Mouse (Mus musculus) adrenal gland, postnatal 0 days (tissue): ENCODE results near the gene Cebpg. TPM values are rescaled to one million over a fixed set of nuclear protein-coding genes. Genes with fewer than 3 reads are reported as not detected.

Experiments used
- microRNA-seq: library from miRNA; unstranded; fragments of <30 nt; microRNA quantifications from one replicate; pipeline ENCODE4, GENCODE M21; 2016; ENCODE audit warnings: borderline replicate concordance; ENCODE audit not compliant: insufficient number of aligned reads
- polyA plus RNA-seq: library from polyadenylated mRNA; unstranded; fragments of >200 nt; fragmentation: Nextera tagmentation; extraction: Ambion mirVana; gene quantifications from 2 replicates; pipeline ENCODE4 v1.2.1, GENCODE M21; 2015

Gene Cebpg
- polyA plus RNA-seq = 18.9 and 20.9 TPM in 2 replicates

DNA sequence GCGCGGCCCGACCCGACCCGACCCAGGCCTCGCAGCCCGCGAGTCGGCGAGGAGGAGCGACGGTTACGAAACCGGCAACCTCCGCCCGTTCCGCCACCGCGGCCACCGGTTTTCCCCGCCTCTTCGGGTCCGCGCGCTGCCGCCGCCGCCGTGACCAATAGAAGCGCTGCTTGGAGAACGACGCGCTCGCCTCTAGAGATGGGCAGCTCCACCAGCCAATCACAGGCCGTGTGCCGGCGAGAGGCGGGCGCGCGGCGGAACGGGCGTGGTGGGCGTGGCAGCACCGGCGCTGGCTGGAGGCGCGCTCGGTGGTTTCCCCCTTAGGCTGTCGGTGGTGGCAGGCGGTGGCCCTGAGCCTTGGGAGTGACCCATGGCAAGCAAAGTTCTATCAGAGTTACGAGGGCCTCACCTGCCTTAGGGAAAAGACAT lies at the start of gene Cebpg:
Gene Cebpg, minus strand, starts transcription at position 138 of the 429 bp plus-strand sequence.

Small RNAs within 50 kb of the gene (microRNA-seq; reads per million reads assigned to microRNA genes)
- gene Gm25033 = not detected

Other genes starting within 250 kb of the Cebpg start
- gene Chst8, start 243.9 kb downstream of the Cebpg start, polyA plus RNA-seq = 7.6 and 9.4 TPM in 2 replicates
- 57.3 and 86.3 TPM in 2 replicates for gene Pepd, start 144.2 kb downstream of the Cebpg start, polyA plus RNA-seq
- 4.4 and 5.6 TPM in 2 replicates for gene Cebpa, start 62.7 kb upstream of the Cebpg start, polyA plus RNA-seq
- gene Slc7a10, start 129.8 kb upstream of the Cebpg start, polyA plus RNA-seq = 7.9 and 11.1 TPM in 2 replicates
- gene Lrp3, start 158.9 kb upstream of the Cebpg start, polyA plus RNA-seq = 6.3 TPM in 2 replicates